Mouse (Mus musculus) limb, embryonic 14.5 days (tissue): ENCODE results near the gene Cap2. TPM values are rescaled to one million over a fixed set of nuclear protein-coding genes. Genes with fewer than 3 reads are reported as not detected.

Experiments used
- ATAC-seq: fragments of 200-750 bp; cut with Nextera tagmentation; 2 replicates; pipeline ENCODE4 v1.8.0; 2017; ENCODE audit warnings: low read depth, moderate number of reproducible peaks, moderate TSS enrichment; ENCODE audit not compliant: low FRiP score
- DNase-seq: peaks from one replicate; pipeline ENCODE4 v3.0.0-alpha.2; 2015; ENCODE audit warnings: low spot score
- H3K27ac ChIP-seq: fragments of 300-500 bp; sonication (generic); replicated peaks from 2 replicates; pipeline ENCODE4 v1.5.1; 2014; ENCODE audit warnings: low read depth, mild to moderate bottlenecking, low read length, moderate library complexity, mixed read lengths
- H3K27me3 ChIP-seq: fragments of 300-500 bp; sonication (generic); 2 replicates; pipeline ENCODE4 v1.6.1; 2014; ENCODE audit warnings: low read length, mixed read lengths; ENCODE audit not compliant: control insufficient read depth, insufficient read depth
- H3K36me3 ChIP-seq: fragments of 300-500 bp; sonication (generic); 2 replicates; pipeline ENCODE4 v1.6.1; 2014; ENCODE audit warnings: mild to moderate bottlenecking, low read length, moderate library complexity, mixed read lengths; ENCODE audit not compliant: control insufficient read depth, insufficient read depth
- H3K4me1 ChIP-seq: fragments of 300-500 bp; sonication (generic); 2 replicates; pipeline ENCODE4 v1.6.1; 2014; ENCODE audit warnings: antibody characterized with exemption, low read length, mixed read lengths; ENCODE audit not compliant: control insufficient read depth, insufficient read depth
- H3K4me2 ChIP-seq: fragments of 300-500 bp; sonication (generic); replicated peaks from 2 replicates; pipeline ENCODE4 v1.6.1; 2014; ENCODE audit warnings: low read depth, mild to moderate bottlenecking, low read length, moderate library complexity; ENCODE audit not compliant: severe bottlenecking
- H3K4me3 ChIP-seq: fragments of 300-500 bp; sonication (generic); replicated peaks from 2 replicates; pipeline ENCODE4 v1.5.1; 2014; ENCODE audit warnings: low read length
- H3K9ac ChIP-seq: fragments of 300-500 bp; sonication (generic); 2 replicates; pipeline ENCODE4 v1.6.1; 2014; ENCODE audit warnings: mild to moderate bottlenecking, low read depth, low read length, moderate library complexity; ENCODE audit not compliant: severe bottlenecking
- H3K9me3 ChIP-seq: fragments of 300-500 bp; sonication (generic); 2 replicates; pipeline ENCODE4 v1.6.1; 2016; ENCODE audit warnings: low read length; ENCODE audit not compliant: control insufficient read depth
- POLR2A ChIP-seq: fragments of 200-500 bp; IDR thresholded peaks from 2 replicates; pipeline ENCODE4 v1.8.0; 2012; ENCODE audit warnings: inconsistent platforms, mild to moderate bottlenecking, moderate library complexity, borderline replicate concordance; ENCODE audit not compliant: insufficient read depth, insufficient read length; ENCODE audit errors: extremely low read depth
- WGBS: fragments of 180-500 bp; shearing (Covaris S2); extraction: QIAGEN DNeasy Blood & Tissue Kit; methylation state at CpG from one replicate; pipeline ENCODE4 v1.1.7; 2014; 5-methylcytosine and 5-hydroxymethylcytosine counted together
- polyA plus RNA-seq, 2 experiments: library from polyadenylated mRNA; depleted of rRNA in 1 of 2; stranded (reverse) in 1 of 2; unstranded in 1 of 2; fragments of >200 nt; fragmentation: Nextera tagmentation in 1 of 2; extraction: Ambion mirVana in 1 of 2; gene quantifications; 2 replicates each; pipeline versions ENCODE4 v1.2.1 to v1.2.3; 2012 to 2014

The Cap2 gene
- polyA plus RNA-seq, 2 experiments, result 22.1 to 27.6 TPM

DNA sequence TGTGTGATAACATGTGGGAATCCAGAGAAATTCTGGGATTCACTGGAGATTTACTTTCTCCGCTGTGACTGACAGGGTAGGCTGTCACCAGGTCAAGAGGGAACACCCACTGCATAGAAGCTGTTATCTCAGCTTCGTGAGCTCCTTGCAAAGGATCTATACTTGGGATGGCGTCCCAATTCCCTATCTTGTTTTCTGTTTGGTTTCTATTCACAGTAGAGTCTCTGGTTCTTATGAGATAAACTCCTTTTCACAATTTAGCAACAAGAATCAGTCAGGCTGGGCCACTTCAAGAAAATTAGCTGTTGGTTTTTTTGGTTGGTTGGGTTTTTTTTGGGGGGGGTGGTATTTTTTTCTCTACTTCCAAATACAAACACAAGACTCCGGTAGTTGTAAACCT, 7.2 kb downstream of the Cap2 start:
- Histone ChIP-seq H3K9me3 (peaks cover 4% of the 10 kb centered on the region; the same call in 1 of the 2 replicates), H3K27ac (no peak overlapping the region), H3K27me3 (no peaks in the 10 kb centered on the region), H3K4me2 (no peak overlapping the region), H3K4me3 (no peak overlapping the region), H3K36me3 (no peaks in the 10 kb centered on the region), H3K9ac (no peak overlapping the region), H3K4me1 (no peaks in the 10 kb centered on the region)
- 80% methylated on average over 4 of the region's 4 CpGs for WGBS
- no peak for DNase-seq
- no peak for ATAC-seq
- TF ChIP-seq POLR2A, result no peak

DNA sequence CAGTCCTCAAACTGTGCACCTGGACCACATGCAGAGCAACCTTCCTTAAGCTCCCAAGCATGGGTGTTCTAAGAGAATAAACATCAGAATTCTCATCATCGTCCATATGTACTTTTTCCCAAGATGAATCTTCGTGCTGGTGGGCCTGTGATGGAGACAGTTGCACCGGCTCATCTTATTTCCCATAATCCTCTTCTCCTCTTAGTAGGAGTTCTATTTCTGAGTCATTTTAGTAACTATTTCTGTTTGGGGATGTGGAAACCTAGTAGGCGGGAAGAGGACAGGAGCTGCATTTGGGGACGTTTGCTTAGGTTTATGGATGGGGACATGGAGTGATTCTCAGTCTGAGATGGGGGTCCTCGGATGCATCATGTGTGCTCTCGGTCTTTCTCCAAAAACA, 8.8 kb downstream of the Cap2 start:
- TF ChIP-seq POLR2A, result no peak
- Histone ChIP-seq H3K36me3 (no peaks in the 10 kb centered on the region), H3K27ac (no peak overlapping the region), H3K4me3 (no peak overlapping the region), H3K9ac (no peak overlapping the region), H3K9me3 (peaks cover 4% of the 10 kb centered on the region; the same call in 1 of the 2 replicates), H3K4me2 (no peak overlapping the region), H3K27me3 (no peaks in the 10 kb centered on the region), H3K4me1 (no peaks in the 10 kb centered on the region)
- 94% methylated on average over 7 of the region's 7 CpGs for WGBS
- ATAC-seq, result no peak
- DNase-seq, result no peak

GRCm38 (mm10) chr13:46514484-46514883, 12.8 kb downstream of the Cap2 start:
- DNase-seq (no peak), ATAC-seq (no peak)
- Histone ChIP-seq H3K27ac (no peak overlapping the region), H3K4me2 (no peak overlapping the region), H3K9ac (no peak overlapping the region), H3K27me3 (no peaks in the 10 kb centered on the region), H3K4me3 (no peak overlapping the region), H3K9me3 (peaks cover 6% of the 10 kb centered on the region; the same call in 1 of the 2 replicates), H3K4me1 (no peaks in the 10 kb centered on the region), H3K36me3 (no peaks in the 10 kb centered on the region)
- 95% methylated on average over 10 of the region's 10 CpGs for WGBS
- TF ChIP-seq POLR2A, result no peak

- Histone ChIP-seq H3K4me1 (no peaks in the 10 kb centered on the region), H3K4me2 (no peak overlapping the region), H3K27me3 (no peaks in the 10 kb centered on the region), H3K9me3 (peaks cover 6% of the 10 kb centered on the region; the same call in 1 of the 2 replicates), H3K36me3 (no peaks in the 10 kb centered on the region), H3K27ac (no peak overlapping the region), H3K4me3 (no peak overlapping the region), H3K9ac (no peak overlapping the region)
- ATAC-seq (no peak), DNase-seq (no peak)
- WGBS, result 68% methylated on average over 9 of the region's 9 CpGs
- TF ChIP-seq POLR2A, result no peak
Measured at GRCm38 (mm10) chr13:46515120-46515523, 13.5 kb downstream of the Cap2 start.

- Histone ChIP-seq H3K4me3 (no peak overlapping the region), H3K27me3 (no peaks in the 10 kb centered on the region), H3K9ac (no peak overlapping the region), H3K4me1 (no peaks in the 10 kb centered on the region), H3K9me3 (peaks cover 6% of the 10 kb centered on the region; the same call in 1 of the 2 replicates), H3K36me3 (no peaks in the 10 kb centered on the region), H3K27ac (no peak overlapping the region), H3K4me2 (no peak overlapping the region)
- 83% methylated on average over 10 of the region's 10 CpGs for WGBS
- ATAC-seq (no peak), DNase-seq (no peak)
- TF ChIP-seq POLR2A, result no peak
Measured at GRCm38 (mm10) chr13:46515524-46515923, 13.9 kb downstream of the Cap2 start.

- no peak overlapping the region for H3K4me2 ChIP-seq
- no peak for DNase-seq
- H3K27ac ChIP-seq, result no peak overlapping the region
- no peak for TF ChIP-seq POLR2A
- 76% methylated on average over 7 of the region's 7 CpGs for WGBS
- H3K9ac ChIP-seq, result no peak overlapping the region
- H3K9me3 ChIP-seq, result peaks cover 6% of the 10 kb centered on the region; the same call in 1 of the 2 replicates
- no peaks in the 10 kb centered on the region for H3K27me3 ChIP-seq
- no peaks in the 10 kb centered on the region for H3K4me1 ChIP-seq
- no peaks in the 10 kb centered on the region for H3K36me3 ChIP-seq
- no peak overlapping the region for H3K4me3 ChIP-seq
- ATAC-seq, result no peak
Measured at GRCm38 (mm10) chr13:46516183-46516582, 14.5 kb downstream of the Cap2 start.
